Mouse (Mus musculus) thymus, postnatal 0 days (tissue): ENCODE data around the gene Xirp2. TPM values are rescaled to one million over a fixed set of nuclear protein-coding genes. Genes with fewer than 3 reads are reported as not detected.
"Not testable (repeated sequence)": the region's sequence is repeated elsewhere in the genome, so short reads cannot be mapped to it uniquely, and the experiment has no call there.

ENCODE experiments used
- DNase-seq: peaks from one replicate; pipeline ENCODE4 v3.0.0-alpha.2; 2015; ENCODE audit warnings: low spot score
- polyA plus RNA-seq: library from polyadenylated mRNA; unstranded; fragments of >200 nt; fragmentation: Nextera tagmentation; extraction: Ambion mirVana; gene quantifications from 2 replicates; pipeline ENCODE4 v1.2.1, GENCODE M21; 2015

Gene Xirp2
- polyA plus RNA-seq: 0.01 TPM in 1 of 2 replicates, not detected in the other

DNA sequence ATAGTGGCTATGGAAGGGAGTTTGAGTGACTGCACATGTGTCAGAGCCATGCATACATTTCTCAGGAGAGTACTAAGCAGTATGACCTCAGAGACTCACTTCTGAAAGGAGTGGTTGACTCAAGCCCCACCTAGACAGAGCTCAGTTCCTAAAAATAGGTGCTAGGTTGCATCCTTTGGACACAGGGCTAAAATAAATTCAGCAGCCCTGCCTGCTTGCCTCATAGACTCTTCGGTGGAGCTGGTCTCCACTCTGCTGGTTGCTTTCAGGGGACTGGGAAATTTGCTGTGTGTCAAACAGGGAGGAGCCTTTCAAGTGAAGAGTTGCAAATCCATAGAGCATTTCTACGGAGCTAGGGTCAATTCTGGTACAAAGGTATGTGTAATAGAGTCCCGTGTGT lies at the start of gene Xirp2:
Xirp2 (plus strand) TSS at position 223 of the 400 bp plus-strand sequence.
- no peak for DNase-seq

DNA sequence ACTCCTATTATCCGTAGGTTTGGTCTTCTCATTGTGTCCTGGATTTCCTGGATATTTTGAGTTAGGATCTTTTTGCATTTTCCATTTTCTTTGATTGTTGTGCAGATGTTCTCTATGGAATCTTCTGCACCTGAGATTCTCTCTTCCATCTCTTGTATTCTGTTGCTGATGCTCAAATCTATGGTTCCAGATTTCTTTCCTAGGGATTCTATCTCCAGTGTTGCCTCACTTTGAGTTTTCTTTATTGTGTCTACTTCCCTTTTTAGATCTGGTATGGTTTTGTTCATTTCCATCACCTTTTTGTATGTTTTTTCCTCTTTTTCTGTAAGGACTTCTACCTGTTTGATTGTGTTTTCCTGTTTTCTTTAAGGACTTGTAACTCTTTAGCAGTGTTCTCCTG lies 32.4 kb upstream of the Xirp2 start, which contains the start of gene Gm21830:
Gm21830 (plus strand) TSS at position 301 of the 400 bp plus-strand sequence.
- not testable (repeated sequence) for DNase-seq

DNA sequence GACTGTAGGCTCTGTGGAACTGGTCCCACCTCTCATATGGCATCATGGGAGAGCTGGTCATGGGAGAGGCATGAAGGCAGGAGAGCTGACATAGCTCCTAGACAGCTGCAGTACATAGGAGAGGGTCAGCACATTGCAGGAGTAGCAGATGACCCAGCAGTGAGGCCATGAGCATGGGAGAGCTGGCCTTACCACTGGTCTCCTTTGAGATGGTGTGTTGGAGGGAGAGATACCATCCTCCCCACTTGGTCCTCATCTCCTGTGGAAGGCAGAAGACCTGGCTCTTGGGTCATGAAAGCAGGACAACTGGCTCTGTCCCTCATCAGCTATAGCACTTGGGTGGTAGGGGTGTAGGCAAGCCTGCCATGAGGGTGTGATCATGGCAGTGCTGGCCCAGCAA lies 24.9 kb upstream of the Xirp2 start:
- DNase-seq: no peak

DNA sequence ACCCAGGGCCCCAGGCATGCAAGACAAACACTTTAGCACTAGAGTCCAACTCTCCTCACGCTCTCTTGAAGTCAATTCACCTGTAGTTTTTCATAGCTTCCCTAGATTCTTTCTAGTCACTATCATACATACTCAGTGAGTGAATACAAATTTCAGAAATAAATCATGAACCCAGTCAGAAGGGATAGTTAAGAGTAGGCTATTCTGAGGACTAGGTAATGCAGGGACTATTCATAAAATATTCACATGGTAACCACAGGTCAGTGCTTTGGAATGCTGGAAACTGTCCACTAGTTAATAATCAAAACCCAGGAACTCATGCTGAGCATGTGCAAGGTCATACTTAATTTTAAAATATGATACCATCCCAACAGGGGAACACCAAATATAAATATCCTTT lies 23.0 kb upstream of the Xirp2 start:
- no peak for DNase-seq

DNA sequence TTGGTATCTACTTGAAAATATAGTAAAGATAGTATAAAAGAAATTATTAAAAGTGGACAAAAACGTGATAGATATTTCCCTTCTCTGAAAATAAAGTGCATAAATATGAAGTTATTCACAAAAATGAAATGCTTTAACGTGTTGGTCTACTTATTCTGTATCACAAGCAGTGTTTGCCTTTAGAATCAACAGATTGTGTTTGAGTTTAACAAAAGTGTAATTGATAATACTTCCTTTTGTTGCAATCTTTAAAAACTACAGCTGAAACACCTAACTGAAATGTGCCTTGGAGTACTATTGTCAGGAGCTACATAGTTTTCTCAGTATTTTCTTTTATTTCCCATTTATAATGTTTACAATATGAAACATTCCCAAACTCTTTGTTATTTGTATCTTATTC lies 12.7 kb upstream of the Xirp2 start, which contains the start of gene Gm26727:
Gm26727 (minus strand) TSS at position 101 of the 400 bp plus-strand sequence.
- DNase-seq: no peak

DNA sequence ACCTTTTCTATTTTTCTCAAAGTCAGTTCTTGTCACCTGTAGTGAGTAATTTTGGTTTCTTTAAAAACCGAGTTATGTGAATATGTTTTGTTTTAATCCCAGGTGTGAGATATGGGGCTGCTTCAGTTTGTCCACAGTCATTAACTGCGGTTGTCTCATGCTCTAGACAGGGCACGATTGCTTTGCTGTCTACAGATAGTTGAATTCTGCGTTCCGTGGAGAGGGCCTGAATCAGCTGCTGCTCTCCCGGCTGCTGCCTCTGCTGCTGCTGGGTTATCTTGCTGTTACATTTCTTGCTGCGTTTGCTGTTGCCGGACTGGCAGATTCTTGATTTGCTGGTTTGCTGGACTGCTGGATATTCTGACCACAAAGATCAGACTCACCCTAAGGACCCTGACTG lies 7.5 kb upstream of the Xirp2 start:
- DNase-seq: no peak

DNA sequence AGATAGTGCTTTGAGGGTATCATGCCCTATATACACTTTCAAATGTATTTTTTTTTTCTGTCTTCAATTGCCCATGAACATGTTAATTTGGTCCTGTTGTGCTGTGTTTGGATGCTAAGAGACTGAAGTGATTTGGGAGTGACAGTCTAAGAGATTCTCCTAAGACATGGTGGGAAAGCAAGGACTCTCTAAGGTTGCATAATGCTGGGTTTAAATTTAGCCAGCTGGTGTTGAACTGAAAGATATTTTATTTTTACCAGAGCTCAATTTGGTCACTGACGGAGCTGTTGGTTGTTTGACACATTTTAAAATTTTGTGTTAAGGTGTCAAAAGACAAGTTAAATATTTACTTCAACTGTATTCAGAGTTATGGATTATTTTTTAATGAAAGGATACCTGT lies 970 bp downstream of the Xirp2 start:
- DNase-seq: no peak

DNA sequence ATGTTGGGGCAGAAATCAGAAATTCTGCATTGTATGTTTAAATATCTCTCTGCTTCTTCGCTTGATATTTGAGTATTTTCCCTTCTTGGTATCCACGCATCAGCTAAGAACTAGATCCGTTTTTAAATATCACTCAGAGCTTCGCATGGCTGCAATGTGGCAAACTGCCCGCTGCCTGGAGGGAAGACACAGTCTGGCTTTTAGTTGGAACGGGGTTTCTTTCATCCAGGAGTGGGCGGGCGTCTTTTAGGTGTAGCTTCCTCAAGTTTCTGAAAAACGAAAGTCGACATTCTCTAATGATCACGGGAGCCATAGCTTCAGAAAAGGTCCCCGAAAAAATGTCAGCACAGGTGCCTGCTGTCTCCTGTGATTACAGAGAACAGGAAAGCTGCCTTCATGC lies 1.4 kb downstream of the Xirp2 start:
- DNase-seq: no peak

DNA sequence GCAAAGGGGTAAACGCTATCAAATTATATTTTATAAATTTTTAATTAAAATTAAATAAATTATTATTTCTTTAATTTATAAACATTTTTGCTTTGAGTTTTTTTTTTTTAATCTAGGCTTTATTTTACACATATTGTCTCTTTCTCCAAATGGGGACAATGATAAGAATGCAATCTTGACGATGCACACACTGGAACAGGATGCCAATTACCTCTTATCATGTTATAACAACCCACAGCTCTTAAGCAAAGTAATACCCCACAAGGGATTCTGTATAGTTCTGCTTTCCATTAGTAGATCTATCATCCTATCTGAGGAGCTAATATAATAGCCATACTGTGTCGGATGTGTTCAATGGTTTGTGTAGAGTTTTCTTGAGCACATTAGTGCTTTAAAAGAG lies 15.1 kb downstream of the Xirp2 start:
- DNase-seq: no peak

DNA sequence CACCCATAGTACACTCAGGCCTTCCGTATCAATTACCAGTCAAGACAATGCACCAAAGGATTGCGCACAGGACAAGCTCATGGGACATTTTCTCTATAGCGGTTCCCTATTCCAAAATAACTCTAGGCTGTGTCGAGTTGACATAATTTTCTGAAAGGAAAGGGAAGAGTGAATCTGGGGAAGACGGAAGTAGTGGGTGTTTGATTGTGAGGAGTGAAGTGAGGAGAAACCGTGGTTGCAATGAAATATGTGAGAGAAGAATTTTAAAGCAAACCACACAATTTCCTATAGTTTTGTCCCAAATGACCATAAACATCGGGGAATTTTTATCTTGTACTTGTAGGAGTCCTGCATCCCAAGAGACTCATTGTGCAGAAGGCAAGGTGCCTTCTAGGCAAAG lies 21.2 kb downstream of the Xirp2 start:
- no peak for DNase-seq

DNA sequence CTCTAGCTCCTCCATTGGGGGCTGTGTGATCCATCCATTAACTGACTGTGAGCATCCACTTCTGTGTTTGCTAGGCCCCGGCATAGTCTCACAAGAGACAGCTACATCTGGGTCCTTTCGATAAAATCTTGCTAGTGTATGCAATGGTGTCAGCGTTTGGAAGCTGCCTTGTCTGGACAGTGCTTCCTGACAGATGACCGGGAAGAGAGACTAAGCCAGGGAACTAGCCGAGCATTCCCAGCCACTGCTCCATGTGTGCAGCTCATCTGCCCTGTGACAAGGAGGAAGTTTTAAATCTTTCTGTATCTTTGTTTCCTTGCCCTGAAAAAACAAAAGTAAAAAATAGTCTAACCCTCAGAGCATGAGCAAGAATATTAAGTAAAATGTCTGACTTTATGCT lies 24.2 kb downstream of the Xirp2 start:
- not testable (repeated sequence) for DNase-seq

DNA sequence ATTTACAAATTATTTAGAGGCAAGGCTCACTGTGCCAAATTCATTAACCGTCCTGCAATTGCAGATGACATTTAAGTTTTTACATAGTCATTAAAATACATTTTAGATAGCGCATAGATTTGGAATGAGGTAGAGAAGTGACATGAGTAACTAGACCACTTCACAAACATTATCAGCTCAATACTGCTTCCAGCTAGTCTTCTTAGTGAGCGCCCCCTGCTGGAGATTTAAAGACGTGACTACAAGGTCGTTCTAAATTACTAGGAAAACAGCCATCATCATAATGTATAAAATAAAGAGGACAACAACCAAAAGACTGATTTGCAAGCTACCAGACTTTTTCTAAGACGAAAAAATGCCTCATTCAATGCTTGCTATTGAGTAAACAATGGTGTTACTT lies 32.0 kb downstream of the Xirp2 start:
- DNase-seq: peak; percentile 24

DNA sequence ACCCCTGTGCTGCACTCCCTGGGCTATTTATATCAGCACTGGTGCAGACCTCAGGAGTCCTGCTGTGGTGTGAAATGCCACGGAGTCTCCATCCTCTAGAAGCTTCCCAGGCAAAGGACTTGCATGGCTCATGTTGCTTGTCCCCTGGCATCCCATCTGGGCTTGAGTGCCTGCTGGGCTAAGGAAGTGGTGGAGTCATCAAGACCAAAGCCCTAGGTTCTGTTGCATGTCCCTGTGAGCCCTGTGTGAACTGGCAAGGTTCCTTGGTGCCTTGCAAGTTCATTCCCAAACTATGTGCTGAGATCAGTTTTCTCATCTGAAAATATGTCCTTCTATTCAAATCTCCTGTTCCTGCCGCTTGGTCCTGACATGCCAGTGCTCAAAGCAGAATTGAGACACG lies 35.2 kb downstream of the Xirp2 start:
- no peak for DNase-seq

DNA sequence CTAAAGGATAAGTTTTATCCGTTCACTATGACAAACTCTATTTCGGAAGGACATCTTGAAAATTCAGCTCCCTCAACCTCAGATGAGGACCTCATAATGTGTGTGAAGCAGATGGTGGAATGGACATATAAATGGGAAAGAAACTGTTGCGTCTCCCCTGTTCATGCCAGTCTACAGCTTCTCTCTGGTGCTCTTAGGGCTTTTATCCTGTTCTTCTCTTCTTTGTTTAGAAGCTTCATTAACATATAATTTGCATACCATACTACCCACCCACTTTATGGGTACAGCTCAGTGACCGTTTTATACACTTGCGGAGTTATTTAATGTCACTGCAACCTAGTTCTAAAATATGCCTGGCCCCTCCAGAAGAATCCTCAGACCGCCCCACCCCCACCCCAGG lies 40.9 kb downstream of the Xirp2 start:
- DNase-seq: no peak

DNA sequence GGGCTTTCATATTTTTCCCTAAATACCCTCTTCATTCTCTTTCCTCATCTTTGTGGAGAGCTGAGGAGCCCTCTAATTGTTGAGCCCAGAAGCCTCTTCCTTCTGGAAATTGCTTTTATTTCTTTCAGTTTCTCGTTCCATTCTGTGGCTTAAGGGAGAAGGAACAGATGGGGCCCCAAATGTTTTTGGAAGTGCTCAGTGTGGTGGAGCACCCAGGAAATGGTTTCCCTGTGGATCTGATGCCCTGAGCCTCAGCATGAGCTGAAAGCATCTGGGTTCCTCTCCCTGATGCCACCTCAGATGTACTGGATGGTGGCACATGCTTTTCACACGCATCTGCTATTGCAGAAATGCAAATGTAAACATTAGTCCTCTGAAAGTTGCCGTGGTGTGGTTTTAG lies 41.4 kb downstream of the Xirp2 start:
- DNase-seq: no peak

DNA sequence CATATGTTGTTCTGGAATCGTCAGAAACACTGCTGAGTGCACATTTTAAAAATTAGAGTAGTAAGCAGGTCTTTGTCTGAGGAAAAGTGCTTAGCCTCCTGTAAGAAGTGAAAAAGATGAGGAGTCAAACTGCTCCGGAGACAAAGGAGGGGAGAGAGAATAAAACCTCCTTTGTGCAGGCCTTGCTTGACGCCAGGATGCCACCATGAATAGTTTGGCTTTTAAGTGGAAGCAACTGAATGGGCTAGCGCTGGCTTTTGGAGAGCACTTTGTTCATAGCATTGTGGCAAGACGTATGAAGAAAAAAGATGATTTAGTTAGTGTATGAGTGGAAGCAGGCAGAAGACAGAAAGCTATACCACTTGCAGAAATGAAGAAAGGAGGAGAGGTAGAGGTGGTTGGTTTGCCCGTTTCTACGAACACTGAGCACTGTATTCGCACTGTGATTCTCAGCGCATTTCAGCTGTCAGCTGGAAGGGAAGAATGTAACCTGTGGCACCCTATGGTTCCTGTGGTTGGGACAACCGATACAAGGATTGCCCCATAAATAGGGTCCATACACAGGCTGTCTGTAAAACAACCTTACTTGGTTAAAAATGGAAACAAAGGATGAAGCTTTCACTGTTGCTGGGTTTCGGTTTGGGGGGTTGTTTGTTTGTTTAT lies 42.8 kb downstream of the Xirp2 start:
- no peak for DNase-seq

DNA sequence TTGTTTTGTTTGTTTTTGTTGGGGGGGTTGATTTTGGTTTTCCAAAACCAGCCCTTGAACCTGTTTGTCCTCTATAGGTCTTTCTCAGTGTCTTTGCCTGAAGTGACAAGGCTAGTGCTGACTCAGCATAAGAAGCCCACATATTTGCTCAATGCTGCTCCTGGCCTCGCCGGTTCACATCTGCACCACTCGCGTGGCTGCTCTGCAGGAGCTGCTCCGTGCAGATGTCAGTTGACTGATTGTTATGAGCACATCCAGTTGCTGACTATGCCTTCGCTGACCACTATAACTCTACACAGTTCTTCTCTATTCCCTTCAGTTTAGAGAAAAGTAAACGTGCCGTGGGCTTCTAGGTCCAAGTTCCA lies 43.3 kb downstream of the Xirp2 start:
- DNase-seq: no peak

DNA sequence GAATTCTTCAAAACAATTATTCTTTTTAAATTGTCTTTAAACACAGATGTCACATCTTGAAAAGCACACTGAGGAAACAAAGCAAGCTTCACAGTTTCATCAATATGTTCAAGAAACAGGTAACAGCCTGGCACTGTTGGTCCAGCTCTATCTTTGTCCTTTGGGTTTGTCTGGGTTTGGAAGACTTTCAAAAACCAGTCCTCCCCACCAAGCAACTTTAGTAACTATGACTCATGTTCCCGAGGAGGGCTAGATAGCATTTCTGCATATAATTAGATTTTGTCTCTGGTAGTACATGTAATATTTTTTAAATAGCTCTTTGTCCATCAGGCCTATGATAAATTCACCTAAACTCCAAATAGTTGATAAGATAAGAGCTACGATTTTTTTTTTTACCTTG lies 59.7 kb downstream of the Xirp2 start:
- no peak for DNase-seq

DNA sequence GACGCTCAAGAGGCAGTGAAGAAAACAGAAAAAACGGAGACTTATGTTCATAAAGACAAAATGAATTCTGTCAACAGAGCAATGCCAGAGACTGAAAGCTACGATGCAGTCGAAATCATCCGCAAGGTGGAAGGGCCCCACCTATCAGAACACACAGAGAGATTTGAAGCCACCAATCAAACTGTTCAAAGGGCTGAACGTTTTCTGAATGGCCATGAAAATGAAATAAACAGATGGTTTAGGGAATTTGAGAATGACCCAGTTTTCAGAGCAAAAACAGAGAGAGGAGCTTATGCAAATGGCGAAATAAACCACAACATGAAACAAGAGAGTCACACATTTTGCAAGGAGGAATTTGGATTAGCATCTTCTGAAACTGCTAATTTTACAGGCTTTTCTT lies 70.6 kb downstream of the Xirp2 start:
- no peak for DNase-seq

DNA sequence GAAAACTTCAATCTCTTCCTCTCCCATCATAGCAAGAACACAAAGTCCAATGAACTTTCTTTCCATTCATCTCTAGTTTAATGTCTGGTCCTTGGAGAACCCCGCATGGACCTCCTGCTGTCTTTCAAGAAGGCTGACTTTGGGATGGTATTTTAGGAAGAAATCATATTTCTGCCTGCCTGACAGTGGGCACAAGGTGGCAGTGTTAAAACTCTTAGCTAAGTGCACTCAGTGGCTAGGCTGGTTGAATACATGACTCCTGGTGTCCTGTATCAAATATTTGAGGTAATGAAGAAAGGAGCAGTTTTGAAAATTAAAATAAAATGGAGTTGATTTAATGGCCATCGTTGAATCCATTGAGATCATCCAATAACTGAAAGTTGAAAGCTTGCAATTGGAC lies 89.5 kb downstream of the Xirp2 start:
- no peak for DNase-seq

DNA sequence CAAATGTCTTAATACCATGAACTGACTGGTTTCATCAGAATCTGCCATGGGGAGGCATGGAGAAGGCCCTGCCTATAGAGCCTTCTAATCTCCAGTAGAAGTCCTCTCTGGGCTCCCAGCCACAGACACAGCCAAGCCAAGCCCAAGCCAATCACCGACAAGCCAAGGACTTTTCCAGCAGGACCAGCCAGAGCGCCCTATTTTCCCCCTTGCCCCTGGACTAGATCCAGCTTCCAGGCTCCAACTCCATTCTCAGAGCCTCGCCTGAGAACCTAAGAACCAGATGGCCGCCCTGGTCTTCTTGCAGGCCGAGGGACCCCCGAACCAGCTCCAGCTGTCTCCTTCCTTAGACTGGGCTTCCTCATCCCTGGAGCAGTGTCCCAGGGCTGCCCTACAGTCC lies 93.6 kb downstream of the Xirp2 start:
- DNase-seq: no peak

DNA sequence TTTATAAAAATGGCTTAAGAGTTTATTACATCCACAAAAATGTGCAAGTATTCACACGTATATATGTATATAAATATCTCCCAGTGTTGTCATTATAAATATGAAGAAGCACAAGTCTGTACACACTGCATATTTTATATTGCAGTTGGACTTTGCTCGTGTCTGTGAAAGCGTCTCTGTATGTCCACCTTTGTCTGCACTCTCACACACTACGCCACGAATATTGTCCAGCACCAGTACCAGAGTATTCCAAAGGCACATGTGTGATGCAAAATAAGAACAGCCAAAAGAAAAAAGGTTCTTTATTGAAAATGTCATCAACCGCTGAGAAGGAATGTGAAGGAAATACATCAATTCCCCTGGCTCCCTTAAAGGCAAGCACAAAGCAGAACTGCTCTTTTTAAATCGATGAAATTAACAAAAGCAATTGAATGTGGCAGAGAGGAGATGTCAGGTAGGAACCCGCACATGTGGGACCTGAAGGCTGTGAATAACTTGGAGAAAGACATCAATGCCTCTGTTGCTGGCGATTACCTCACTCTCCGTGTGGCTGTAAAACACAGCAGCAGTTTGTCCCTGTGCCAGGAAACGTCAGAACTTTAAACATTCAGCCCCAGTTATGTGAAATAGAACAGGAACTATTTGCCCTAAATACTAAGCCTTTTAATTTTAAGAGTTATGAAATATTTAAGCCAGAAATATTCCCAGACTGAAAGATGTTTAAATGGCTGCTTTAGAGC lies 96.3 kb downstream of the Xirp2 start:
- DNase-seq: no peak

DNA sequence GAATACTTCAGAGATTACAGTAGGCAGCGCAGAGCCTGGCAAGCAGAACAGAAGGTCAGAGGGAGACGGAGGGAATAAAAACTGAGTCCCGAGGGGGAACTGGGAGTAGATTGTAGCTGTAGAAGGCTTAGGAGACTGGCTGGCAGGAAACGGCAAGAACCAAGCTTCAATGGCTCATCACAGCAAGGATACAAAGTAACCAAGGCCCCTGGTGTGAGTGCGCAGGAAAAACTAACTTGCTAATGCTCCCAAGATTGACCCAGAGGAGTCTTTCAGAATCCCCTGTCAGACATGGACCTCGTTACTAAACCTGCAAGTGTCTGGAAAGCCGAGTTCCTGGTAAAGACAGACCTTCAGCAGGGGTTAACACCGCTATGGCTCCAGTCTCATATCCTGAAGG lies 98.6 kb downstream of the Xirp2 start:
- no peak for DNase-seq
